Mouse (Mus musculus) skeletal muscle tissue, adult 2 months (tissue): ENCODE results near the gene Xrcc3.

Experiments used
- DNase-seq: peaks from one replicate; pipeline ENCODE4 v3.0.0-alpha.2; 2012; ENCODE audit warnings: low read depth, low spot score

The Xrcc3 gene

GRCm38 (mm10) chr12:111813766-111814617 is at the start of gene Xrcc3, which contains the start of gene Zfyve21:
Gene Xrcc3 (minus strand): TSS chr12:111813873.
Gene Zfyve21 (plus strand): TSS chr12:111814170.
- peak; percentile 99 for DNase-seq

GRCm38 (mm10) chr12:111855448-111855847 is 41.8 kb upstream of the Xrcc3 start:
- DNase-seq = no peak

GRCm38 (mm10) chr12:111853546-111853945 is 39.9 kb upstream of the Xrcc3 start:
- no peak for DNase-seq

- DNase-seq = peak; percentile 52
These were observed 39.4 kb upstream of the Xrcc3 start for GRCm38 (mm10) chr12:111853011-111853436.

GRCm38 (mm10) chr12:111851745-111852144 is 38.1 kb upstream of the Xrcc3 start:
- no peak for DNase-seq

- no peak for DNase-seq
These were observed 37.6 kb upstream of the Xrcc3 start for GRCm38 (mm10) chr12:111851235-111851634.

GRCm38 (mm10) chr12:111848300-111848798 is 34.7 kb upstream of the Xrcc3 start:
- peak; percentile 13 for DNase-seq

GRCm38 (mm10) chr12:111846815-111847214 is 33.1 kb upstream of the Xrcc3 start:
- no peak for DNase-seq

GRCm38 (mm10) chr12:111845953-111846352 is 32.3 kb upstream of the Xrcc3 start:
- DNase-seq = no peak

GRCm38 (mm10) chr12:111843470-111843869 is 29.8 kb upstream of the Xrcc3 start:
- DNase-seq = no peak

GRCm38 (mm10) chr12:111842565-111843433 is 29.1 kb upstream of the Xrcc3 start:
- DNase-seq = no peak

GRCm38 (mm10) chr12:111833457-111833856 is 19.8 kb upstream of the Xrcc3 start:
- no peak for DNase-seq

GRCm38 (mm10) chr12:111832643-111833042 is 19.0 kb upstream of the Xrcc3 start:
- DNase-seq = no peak

GRCm38 (mm10) chr12:111830375-111830774 is 16.7 kb upstream of the Xrcc3 start:
- no peak for DNase-seq

- DNase-seq = no peak
These were observed 16.3 kb upstream of the Xrcc3 start for GRCm38 (mm10) chr12:111829954-111830353.

GRCm38 (mm10) chr12:111829447-111829846 is 15.8 kb upstream of the Xrcc3 start:
- no peak for DNase-seq

GRCm38 (mm10) chr12:111827556-111827955 is 13.9 kb upstream of the Xrcc3 start:
- DNase-seq = no peak

GRCm38 (mm10) chr12:111821931-111822330 is 8.3 kb upstream of the Xrcc3 start:
- DNase-seq = no peak

- no peak for DNase-seq
These were observed 7.0 kb upstream of the Xrcc3 start for GRCm38 (mm10) chr12:111820708-111821107.

GRCm38 (mm10) chr12:111819936-111820335 is 6.3 kb upstream of the Xrcc3 start:
- DNase-seq = no peak

- no peak for DNase-seq
These were observed 4.3 kb upstream of the Xrcc3 start for GRCm38 (mm10) chr12:111817991-111818390.

GRCm38 (mm10) chr12:111816967-111817366 is 3.3 kb upstream of the Xrcc3 start:
- no peak for DNase-seq
